Mouse (Mus musculus): ENCODE measurements around the gene Zfp740. TPM values are rescaled to one million over a fixed set of nuclear protein-coding genes. Genes with fewer than 3 reads are reported as not detected.
A peak's percentile ranks its signal among the peaks of the same experiment; 100 is the strongest.
"Not testable (repeated sequence)": the region's sequence is repeated elsewhere in the genome, so short reads cannot be mapped to it uniquely, and the experiment has no call there.

Gene Zfp740
- polyA plus RNA-seq, 1 experiment from 2014 or later = 17.1 TPM

GRCm38 (mm10) chr15:102215624-102216023, 12.6 kb downstream of the Zfp740 start:
- Histone ChIP-seq H3K9me3 (replicated peaks; ENCODE audit: control insufficient read depth, low read length) (no peaks in the 10 kb centered on the region), H3K4me1 (ENCODE audit: control insufficient read depth, low read depth, low read length) (no peaks in the 10 kb centered on the region), H3K36me3 (ENCODE audit: control insufficient read depth, insufficient read depth) (peaks cover 18% of the 10 kb centered on the region), H3K4me3 (ENCODE audit: low read depth, low read length) (no peak overlapping the region), H3K27me3 (ENCODE audit: control insufficient read depth, insufficient read depth, low read depth, low read length) (no peaks in the 10 kb centered on the region), H3K27ac (ENCODE audit: low read length) (no peak overlapping the region), H3K4me2 (ENCODE audit: low read depth, low read length) (no peak overlapping the region), H3K9ac (ENCODE audit: low read depth, low read length) (no peak overlapping the region)
- 72% methylated on average over 6 of the region's 6 CpGs for WGBS (ENCODE audit: insufficient replicate concordance)
- no peak for ATAC-seq (ENCODE audit: low read depth)

GRCm38 (mm10) chr15:102216459-102217228, 13.6 kb downstream of the Zfp740 start:
- 78% methylated on average over 16 of the region's 16 CpGs for WGBS (ENCODE audit: insufficient replicate concordance)
- Histone ChIP-seq H3K4me3 (ENCODE audit: low read depth, low read length) (no peak overlapping the region), H3K36me3 (ENCODE audit: control insufficient read depth, insufficient read depth) (peaks cover 14% of the 10 kb centered on the region), H3K4me2 (ENCODE audit: low read depth, low read length) (no peak overlapping the region), H3K9me3 (replicated peaks; ENCODE audit: control insufficient read depth, low read length) (no peaks in the 10 kb centered on the region), H3K9ac (ENCODE audit: low read depth, low read length) (no peak overlapping the region), H3K27me3 (ENCODE audit: control insufficient read depth, insufficient read depth, low read depth, low read length) (no peaks in the 10 kb centered on the region), H3K4me1 (ENCODE audit: control insufficient read depth, low read depth, low read length) (no peaks in the 10 kb centered on the region), H3K27ac (ENCODE audit: low read length) (no peak overlapping the region)
- no peak for ATAC-seq (ENCODE audit: low read depth)

DNA sequence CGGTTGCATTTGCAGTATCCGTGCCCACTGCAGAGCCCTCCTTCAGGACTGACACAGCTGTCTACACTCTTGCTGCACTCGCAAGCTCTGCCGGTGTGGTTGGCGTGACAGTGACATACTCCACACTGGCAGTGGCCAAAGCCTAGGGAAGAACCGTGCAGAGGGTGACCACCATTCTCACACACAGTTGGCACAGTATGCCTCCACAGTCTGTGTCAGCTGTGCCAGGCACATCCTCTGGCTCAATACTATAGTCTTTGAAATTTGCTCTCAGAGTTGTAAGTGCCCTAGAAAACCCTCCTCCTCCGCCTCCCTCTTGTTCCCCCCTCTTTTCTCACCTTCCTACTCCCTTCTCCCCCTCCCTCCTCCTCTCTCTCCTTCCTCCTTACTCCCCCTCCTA, 14.3 kb downstream of the Zfp740 start:
- Histone ChIP-seq H3K4me3 (ENCODE audit: low read depth, low read length) (no peak overlapping the region), H3K9ac (ENCODE audit: low read depth, low read length) (no peak overlapping the region), H3K4me2 (ENCODE audit: low read depth, low read length) (no peak overlapping the region), H3K27me3 (ENCODE audit: control insufficient read depth, insufficient read depth, low read depth, low read length) (no peaks in the 10 kb centered on the region), H3K9me3 (replicated peaks; ENCODE audit: control insufficient read depth, low read length) (no peaks in the 10 kb centered on the region), H3K4me1 (ENCODE audit: control insufficient read depth, low read depth, low read length) (no peaks in the 10 kb centered on the region), H3K36me3 (ENCODE audit: control insufficient read depth, insufficient read depth) (peaks cover 12% of the 10 kb centered on the region), H3K27ac (ENCODE audit: low read length) (no peak overlapping the region)
- no peak for ATAC-seq (ENCODE audit: low read depth)
- WGBS (ENCODE audit: insufficient replicate concordance) = 81% methylated on average over 7 of the region's 7 CpGs

DNA sequence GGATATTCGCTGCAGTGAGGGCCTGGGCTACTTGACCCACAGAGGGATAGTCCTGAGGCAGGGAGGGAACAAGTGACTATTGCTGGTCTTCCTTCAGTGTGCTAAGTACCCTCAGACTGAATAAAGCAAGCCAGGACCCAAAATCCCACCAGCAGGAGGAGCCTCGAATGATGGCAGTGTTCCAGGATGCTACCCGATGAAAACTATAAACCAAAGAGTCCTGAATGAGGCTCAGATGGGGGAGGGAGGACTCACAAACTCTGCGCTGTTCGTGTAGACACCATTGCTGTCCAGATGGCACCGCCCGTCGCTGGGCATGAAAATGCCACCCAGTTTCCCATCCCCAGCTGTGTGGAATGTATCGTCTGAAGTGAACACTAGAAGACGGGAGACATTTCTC, 19.3 kb downstream of the Zfp740 start:
- H3K9ac ChIP-seq (ENCODE audit: low read depth, low read length) = no peak overlapping the region
- no peak overlapping the region for H3K4me3 ChIP-seq (ENCODE audit: low read depth, low read length)
- WGBS (ENCODE audit: insufficient replicate concordance) = 64% methylated on average over 10 of the region's 10 CpGs
- H3K27me3 ChIP-seq (ENCODE audit: control insufficient read depth, insufficient read depth, low read depth, low read length) = peaks cover 12% of the 10 kb centered on the region
- no peaks in the 10 kb centered on the region for H3K36me3 ChIP-seq (ENCODE audit: control insufficient read depth, insufficient read depth)
- peaks cover 13% of the 10 kb centered on the region for H3K4me1 ChIP-seq (ENCODE audit: control insufficient read depth, low read depth, low read length)
- ATAC-seq (ENCODE audit: low read depth) = no peak
- H3K27ac ChIP-seq (ENCODE audit: low read length) = no peak overlapping the region
- no peak overlapping the region for H3K4me2 ChIP-seq (ENCODE audit: low read depth, low read length)
- no peaks in the 10 kb centered on the region for H3K9me3 ChIP-seq (replicated peaks; ENCODE audit: control insufficient read depth, low read length)

- Histone ChIP-seq H3K4me2 (ENCODE audit: low read depth, low read length) (peak overlapping the region; percentile 83), H3K27me3 (ENCODE audit: control insufficient read depth, insufficient read depth, low read depth, low read length) (peaks cover 12% of the 10 kb centered on the region), H3K36me3 (ENCODE audit: control insufficient read depth, insufficient read depth) (no peaks in the 10 kb centered on the region), H3K27ac (ENCODE audit: low read length) (0 out of 2 replicates have a peak overlapping the region, but pooled peaks have one; percentile 14), H3K9me3 (replicated peaks; ENCODE audit: control insufficient read depth, low read length) (no peaks in the 10 kb centered on the region), H3K4me1 (ENCODE audit: control insufficient read depth, low read depth, low read length) (peaks cover 13% of the 10 kb centered on the region), H3K4me3 (ENCODE audit: low read depth, low read length) (peak overlapping the region; percentile 55), H3K9ac (ENCODE audit: low read depth, low read length) (peak overlapping the region; percentile 34)
- ATAC-seq (ENCODE audit: low read depth) = peak; percentile 77
- WGBS (ENCODE audit: insufficient replicate concordance) = 3% methylated on average over 43 of the region's 43 CpGs
Measured at GRCm38 (mm10) chr15:102224186-102224991, 21.3 kb downstream of the Zfp740 start.

- Histone ChIP-seq H3K4me3 (ENCODE audit: low read depth, low read length) (peak overlapping the region; percentile 55), H3K9ac (ENCODE audit: low read depth, low read length) (peak overlapping the region; percentile 34), H3K36me3 (ENCODE audit: control insufficient read depth, insufficient read depth) (no peaks in the 10 kb centered on the region), H3K4me2 (ENCODE audit: low read depth, low read length) (peak overlapping the region; percentile 83), H3K27ac (ENCODE audit: low read length) (0 out of 2 replicates have a peak overlapping the region, but pooled peaks have one; percentile 14), H3K27me3 (ENCODE audit: control insufficient read depth, insufficient read depth, low read depth, low read length) (peaks cover 12% of the 10 kb centered on the region), H3K9me3 (replicated peaks; ENCODE audit: control insufficient read depth, low read length) (no peaks in the 10 kb centered on the region), H3K4me1 (ENCODE audit: control insufficient read depth, low read depth, low read length) (peaks cover 13% of the 10 kb centered on the region)
- peak; percentile 82 for ATAC-seq (ENCODE audit: low read depth)
- WGBS (ENCODE audit: insufficient replicate concordance) = 4% methylated on average over 18 of the region's 21 CpGs
Measured at GRCm38 (mm10) chr15:102224992-102225617, 22.1 kb downstream of the Zfp740 start.

- peaks cover 14% of the 10 kb centered on the region for H3K4me1 ChIP-seq (ENCODE audit: control insufficient read depth, low read depth, low read length)
- H3K27me3 ChIP-seq (ENCODE audit: control insufficient read depth, insufficient read depth, low read depth, low read length) = peaks cover 12% of the 10 kb centered on the region
- H3K4me2 ChIP-seq (ENCODE audit: low read depth, low read length); H3K4me3 ChIP-seq (ENCODE audit: low read depth, low read length); H3K9me3 ChIP-seq (replicated peaks; ENCODE audit: control insufficient read depth, low read length); ATAC-seq (ENCODE audit: low read depth); H3K9ac ChIP-seq (ENCODE audit: low read depth, low read length); H3K36me3 ChIP-seq (ENCODE audit: control insufficient read depth, insufficient read depth); H3K27ac ChIP-seq (ENCODE audit: low read length): not testable (repeated sequence)
- WGBS (ENCODE audit: insufficient replicate concordance) = 33% methylated on average over 5 of the region's 6 CpGs
Measured at GRCm38 (mm10) chr15:102225619-102226018, 22.6 kb downstream of the Zfp740 start.

DNA sequence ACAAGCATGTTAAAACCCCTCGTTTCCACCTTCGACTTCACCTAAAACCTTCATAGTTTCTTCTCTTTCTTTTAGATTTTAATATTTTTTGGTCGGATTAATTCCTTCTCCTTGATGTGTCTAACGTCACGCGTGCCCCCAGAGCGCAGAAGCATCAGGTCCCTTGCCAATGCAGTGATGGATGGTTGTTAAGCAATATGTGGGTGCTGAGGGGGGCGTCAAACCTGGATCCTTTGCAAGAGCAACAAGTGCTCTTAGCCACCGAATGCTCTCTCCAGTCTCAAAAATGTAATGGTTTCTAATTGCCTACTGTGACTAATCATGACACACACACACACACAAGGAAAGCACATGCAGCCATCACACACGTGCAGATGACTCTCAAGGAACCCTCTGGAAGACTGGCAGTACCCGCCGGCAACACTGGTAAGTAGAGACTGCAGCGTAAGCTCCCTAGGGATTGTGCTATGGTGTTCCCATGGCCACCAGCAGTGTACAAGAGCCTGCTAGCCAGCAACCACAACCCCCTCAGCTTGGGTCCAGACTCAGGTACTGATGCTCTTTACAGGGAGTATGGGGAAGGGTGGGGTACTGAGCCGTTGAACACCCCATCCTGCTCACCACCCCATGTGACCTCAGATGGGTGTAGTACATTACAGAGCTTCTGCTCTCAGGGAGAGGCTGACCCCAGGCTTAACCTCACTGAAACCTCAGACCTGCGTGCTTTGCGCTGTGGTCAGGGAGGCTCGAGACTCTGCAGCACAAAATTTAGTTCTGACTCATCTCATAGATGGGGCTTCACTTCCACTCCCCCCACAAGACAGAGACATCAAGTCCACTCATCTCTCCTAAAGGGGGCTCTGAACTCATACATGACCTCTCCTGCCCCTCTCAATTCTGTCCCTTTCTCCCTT, 27.6 kb downstream of the Zfp740 start:
- H3K4me3 ChIP-seq (ENCODE audit: low read depth, low read length) = peak overlapping the region; percentile 29; the same call in 1 of the 2 replicates
- ATAC-seq (ENCODE audit: low read depth) = 0 out of 2 replicates have a peak, but pooled peaks have one; percentile 19
- no peaks in the 10 kb centered on the region for H3K36me3 ChIP-seq (ENCODE audit: control insufficient read depth, insufficient read depth)

More for the DNA sequence above, 27.6 kb downstream of the Zfp740 start:
- Histone ChIP-seq H3K27ac (ENCODE audit: low read length) (no peak overlapping the region), H3K4me1 (ENCODE audit: control insufficient read depth, low read depth, low read length) (peaks cover 30% of the 10 kb centered on the region), H3K4me2 (ENCODE audit: low read depth, low read length) (peak overlapping the region; percentile 47), H3K27me3 (ENCODE audit: control insufficient read depth, insufficient read depth, low read depth, low read length) (no peaks in the 10 kb centered on the region), H3K9me3 (replicated peaks; ENCODE audit: control insufficient read depth, low read length) (no peaks in the 10 kb centered on the region), H3K9ac (ENCODE audit: low read depth, low read length) (no peak overlapping the region)
- 64% methylated on average over 17 of the region's 17 CpGs for WGBS (ENCODE audit: insufficient replicate concordance)
